Mouse (Mus musculus) layer of hippocampus, adult 2 months (tissue): ENCODE measurements at regions not wholly inside any gene's neighbourhood (a gene's known extent, or its start where the extent isn't known, plus 50 kb on each side); places are given as distances from the start of the nearest gene placed in this dataset.

Source experiments
- DNase-seq, 2 experiments: peaks; one replicate each; pipeline ENCODE4 v3.0.0; 2022; ENCODE audit warnings: low spot score in 2 of 2
- H3K27ac ChIP-seq: fragments of 200-600 bp; 2 replicates; pipeline ENCODE4 v1.8.1; 2022
- H3K4me3 ChIP-seq: fragments of 200-600 bp; 2 replicates; pipeline ENCODE4 v1.8.1; 2022; ENCODE audit warnings: mild to moderate bottlenecking
- CTCF ChIP-seq: fragments of 200-600 bp; conservative IDR thresholded peaks from 2 replicates; pipeline ENCODE4 v1.8.1; 2022; ENCODE audit warnings: antibody characterized with exemption, mild to moderate bottlenecking, moderate library complexity

DNA sequence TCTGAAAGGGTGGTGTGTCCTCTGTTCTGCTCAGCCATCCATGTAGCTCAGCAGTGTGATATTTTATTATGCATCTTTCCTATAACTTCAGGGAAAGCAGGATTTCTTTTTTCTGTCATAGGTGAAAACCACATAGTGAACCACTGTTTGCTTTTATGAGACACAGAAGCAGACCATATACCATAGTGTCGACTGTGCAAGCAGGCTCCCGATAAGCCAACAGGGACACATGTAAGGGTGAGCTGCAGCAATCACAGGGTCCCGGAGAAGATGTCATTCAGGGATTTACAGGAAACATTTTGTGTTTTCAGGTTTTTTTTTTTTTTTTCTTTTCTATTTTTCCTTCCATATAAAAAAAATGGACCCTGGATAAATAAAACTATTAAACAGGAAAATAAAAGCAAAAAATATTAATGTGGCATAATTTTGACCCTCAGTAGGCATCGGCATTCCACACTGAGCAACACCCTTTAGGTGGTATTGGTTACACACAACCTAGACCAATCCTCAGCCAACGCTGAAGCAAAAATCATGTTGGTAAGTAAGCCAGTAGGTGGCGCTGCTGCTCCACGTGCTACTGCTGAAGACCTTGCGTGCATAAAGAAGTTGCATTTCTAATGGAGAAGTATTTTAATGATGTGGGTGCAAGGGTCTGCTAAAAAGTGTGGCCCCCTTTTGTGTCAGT is 146.7 kb upstream of the C9orf72 start:
- peak; percentile 74 to 88 for DNase-seq
- peak; percentile 97 for TF ChIP-seq CTCF
- H3K4me3 ChIP-seq: no peak overlapping the region
- H3K27ac ChIP-seq: peak overlapping the region; percentile 40

DNA sequence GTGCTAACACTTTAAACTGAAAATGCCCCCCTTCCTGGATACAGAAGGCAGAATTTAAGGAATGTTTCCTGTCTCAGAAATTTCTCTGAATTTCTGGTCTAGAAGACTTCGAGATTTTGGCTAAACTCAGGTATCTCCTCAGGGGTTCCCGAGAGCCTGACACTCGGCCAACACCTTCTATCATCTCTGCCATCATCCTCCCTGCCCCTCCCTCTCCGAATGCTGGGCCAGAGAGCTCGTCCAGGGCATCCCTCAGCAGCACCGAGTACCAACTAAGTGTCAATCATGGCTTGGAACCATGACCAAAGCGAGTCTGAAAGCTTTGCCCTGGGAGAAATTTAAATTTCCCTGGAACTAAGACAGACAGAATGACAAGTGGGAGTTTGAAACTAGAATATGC is 138.2 kb upstream of the C9orf72 start:
- no peak overlapping the region for H3K4me3 ChIP-seq
- DNase-seq: no peak
- no peak for TF ChIP-seq CTCF
- H3K27ac ChIP-seq: no peak overlapping the region

GRCm38 (mm10) chr4:35362176-35362575 is 136.2 kb upstream of the C9orf72 start:
- DNase-seq: no peak
- H3K27ac ChIP-seq: no peak overlapping the region
- TF ChIP-seq CTCF: no peak

GRCm38 (mm10) chr4:35359376-35359775 is 133.4 kb upstream of the C9orf72 start:
- no peak for TF ChIP-seq CTCF
- H3K4me3 ChIP-seq: no peak overlapping the region
- no peak for DNase-seq

More at GRCm38 (mm10) chr4:35362176-35362575, 136.2 kb upstream of the C9orf72 start:
- H3K4me3 ChIP-seq: no peak overlapping the region

DNA sequence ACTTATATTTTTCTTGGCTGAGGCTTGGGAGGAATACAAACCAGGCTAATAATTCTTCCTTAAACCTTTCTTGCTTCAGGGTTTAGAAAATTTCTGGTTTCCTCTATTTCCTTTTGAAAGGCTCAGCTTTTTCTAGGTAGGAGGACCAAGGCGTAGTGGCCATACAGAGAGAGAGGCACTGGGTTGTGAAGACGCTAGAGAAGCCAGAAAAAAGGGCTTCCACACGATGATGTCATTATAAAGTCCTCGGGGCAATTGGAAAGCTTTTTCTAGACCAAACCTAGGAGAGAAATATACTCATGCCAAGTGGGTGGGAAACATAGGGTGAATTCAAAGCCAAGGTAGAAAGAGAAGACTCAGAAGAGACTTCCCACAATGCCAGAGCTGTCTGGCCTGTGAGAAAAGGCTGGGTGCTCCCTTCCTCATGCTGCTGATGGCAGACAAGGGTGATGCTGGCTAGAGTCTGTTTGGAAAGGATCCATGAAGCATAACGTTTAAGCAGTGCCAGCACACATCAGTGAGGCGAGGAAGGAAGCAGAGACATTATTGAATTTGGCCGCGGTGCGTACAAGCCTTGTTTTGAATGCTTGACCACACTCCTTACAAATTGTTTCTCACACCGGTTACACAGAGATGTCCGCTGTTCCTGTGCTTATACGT is 131.1 kb upstream of the C9orf72 start:
- no peak overlapping the region for H3K4me3 ChIP-seq
- DNase-seq: no peak
- H3K27ac ChIP-seq: no peak overlapping the region
- no peak for TF ChIP-seq CTCF

More at GRCm38 (mm10) chr4:35359376-35359775, 133.4 kb upstream of the C9orf72 start:
- no peak overlapping the region for H3K27ac ChIP-seq

GRCm38 (mm10) chr4:35356051-35356450 is 130.1 kb upstream of the C9orf72 start:
- Histone ChIP-seq H3K4me3 (no peak overlapping the region), H3K27ac (no peak overlapping the region)
- no peak for DNase-seq
- no peak for TF ChIP-seq CTCF

GRCm38 (mm10) chr4:35354046-35354445 is 128.1 kb upstream of the C9orf72 start:
- H3K27ac ChIP-seq: no peak overlapping the region
- TF ChIP-seq CTCF: no peak
- no peak overlapping the region for H3K4me3 ChIP-seq
- DNase-seq: no peak

DNA sequence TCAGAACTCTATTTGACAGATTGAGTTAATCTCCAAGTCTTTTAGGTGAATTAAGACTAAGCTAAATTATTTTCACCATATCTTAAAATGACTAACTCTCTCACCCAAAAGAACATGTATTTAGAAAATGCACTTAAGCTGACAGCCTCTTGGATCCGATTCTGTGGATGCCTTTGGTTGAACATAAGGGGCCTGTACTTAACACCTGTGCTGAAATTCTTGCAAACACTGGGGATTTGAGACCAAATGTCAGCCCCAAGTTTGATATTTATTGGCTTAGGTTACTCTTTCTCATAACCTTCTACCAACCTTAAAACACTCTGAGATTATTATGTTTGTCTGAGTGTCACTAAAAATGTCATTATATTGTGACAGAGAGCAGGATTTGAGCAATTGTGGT is 126.6 kb upstream of the C9orf72 start:
- no peak for TF ChIP-seq CTCF
- no peak for DNase-seq

DNA sequence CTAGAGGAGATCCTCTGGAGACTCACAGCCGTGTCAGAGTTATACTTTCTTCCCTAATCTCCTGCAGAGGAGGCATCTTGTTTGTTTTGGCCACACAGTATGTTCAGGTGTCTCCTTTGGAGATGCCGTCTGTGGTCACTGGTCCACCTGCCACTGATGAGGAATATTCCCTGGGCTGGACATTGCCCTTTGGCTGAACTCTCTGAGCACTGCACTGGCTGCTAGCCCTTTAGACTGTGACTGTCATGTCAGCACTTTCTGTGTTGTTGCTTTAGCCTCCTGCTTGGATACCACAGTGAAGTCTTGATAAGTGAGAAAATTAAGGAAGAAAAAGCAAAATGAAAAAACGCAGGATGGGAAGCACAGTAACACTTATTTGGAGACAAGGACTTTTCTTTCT is 124.5 kb upstream of the C9orf72 start:
- DNase-seq: no peak
- no peak overlapping the region for H3K27ac ChIP-seq
- H3K4me3 ChIP-seq: no peak overlapping the region
- no peak for TF ChIP-seq CTCF

More for the DNA sequence above, 126.6 kb upstream of the C9orf72 start:
- no peak overlapping the region for H3K27ac ChIP-seq
- H3K4me3 ChIP-seq: no peak overlapping the region

GRCm38 (mm10) chr4:35347609-35348008 is 121.6 kb upstream of the C9orf72 start:
- TF ChIP-seq CTCF: no peak
- H3K27ac ChIP-seq: no peak overlapping the region
- H3K4me3 ChIP-seq: no peak overlapping the region
- DNase-seq: no peak

GRCm38 (mm10) chr4:35343751-35344150 is 117.8 kb upstream of the C9orf72 start:
- Histone ChIP-seq H3K4me3 (no peak overlapping the region), H3K27ac (no peak overlapping the region)
- DNase-seq: no peak
- no peak for TF ChIP-seq CTCF

- H3K27ac ChIP-seq: no peak overlapping the region
- no peak for DNase-seq
- no peak overlapping the region for H3K4me3 ChIP-seq
- no peak for TF ChIP-seq CTCF
Measured at GRCm38 (mm10) chr4:35331161-35331560, 105.2 kb upstream of the C9orf72 start.

DNA sequence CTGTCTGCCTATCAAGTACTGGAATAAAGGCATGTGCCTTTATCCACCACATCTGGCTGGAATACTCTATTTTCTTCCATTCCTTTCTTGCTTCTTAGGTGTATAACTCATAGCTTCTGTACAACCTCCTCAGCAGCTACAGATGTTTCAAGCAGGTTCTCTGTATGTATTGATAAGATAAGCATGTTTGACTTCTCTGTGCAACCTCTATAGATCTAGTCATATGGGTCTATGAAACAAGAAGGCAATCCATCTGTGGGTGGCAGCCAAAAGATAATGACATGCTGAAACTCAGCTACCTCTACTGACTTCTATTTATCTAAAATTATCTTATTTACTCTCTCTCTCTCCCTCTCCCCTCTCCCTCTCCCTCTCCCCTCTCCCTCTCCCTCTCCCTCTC is 99.3 kb upstream of the C9orf72 start:
- TF ChIP-seq CTCF: no peak
- Histone ChIP-seq H3K27ac (no peak overlapping the region), H3K4me3 (no peak overlapping the region)
- no peak for DNase-seq
